Mouse (Mus musculus): Measurements from ENCODE around the gene Cttn.

DNA sequence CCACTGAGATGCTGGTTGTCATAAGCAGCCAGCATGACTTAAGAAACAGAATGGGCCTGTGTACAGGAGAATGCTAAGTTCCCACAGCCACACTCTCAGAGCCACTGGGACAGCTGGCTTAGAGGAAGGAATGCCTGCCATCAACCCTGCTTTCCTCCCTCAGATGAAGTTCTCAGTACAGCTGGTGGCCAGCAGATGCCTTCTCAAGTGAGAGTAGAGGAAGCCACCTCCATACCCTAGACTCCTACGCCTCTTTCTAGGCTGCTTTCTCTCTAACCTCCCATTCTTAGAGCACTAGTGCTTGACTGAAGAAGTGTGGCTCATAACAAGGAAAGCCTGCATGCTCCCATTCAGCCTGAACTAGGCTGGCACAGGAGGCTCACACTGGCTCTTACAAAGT, 8.8 kb upstream of the Cttn start:
- TF ChIP-seq CTCF (IDR thresholded peaks at IDR 0.05; ENCODE audit: extremely low read depth, insufficient read depth, insufficient read length, insufficient replicate concordance) (no peak), POLR2A (IDR thresholded peaks at IDR 0.05; ENCODE audit: low read depth, low read length) (no peak)
